Mouse (Mus musculus) testis, postnatal 10 days (tissue): Measurements from ENCODE around the gene Nxf3.

ENCODE experiments used
- DNase-seq: peaks from one replicate; pipeline ENCODE4 v3.0.0; 2021; ENCODE audit warnings: low spot score

The Nxf3 gene

GRCm38 (mm10) chrX:136085155-136085554, at the start of gene Nxf3:
Nxf3 (minus strand) TSS chrX:136085255.
- peak; percentile 39 for DNase-seq

DNA sequence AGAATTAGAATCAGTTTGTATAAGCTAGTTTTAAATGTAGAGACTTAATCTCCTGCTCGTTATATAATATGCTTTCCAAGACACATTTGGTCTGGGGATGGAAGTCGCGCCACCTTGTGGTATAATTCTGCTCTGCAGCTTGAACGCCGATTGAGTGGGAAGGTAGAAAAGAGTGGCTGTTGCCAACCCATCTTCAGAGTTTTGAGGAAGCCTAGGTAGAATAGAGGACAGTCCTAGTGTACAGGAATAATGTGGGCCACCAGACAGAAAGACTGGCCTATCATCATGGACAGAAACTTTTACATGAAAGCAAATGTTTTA, 42.6 kb upstream of the Nxf3 start:
- peak; percentile 74 for DNase-seq

- no peak for DNase-seq
Observed at GRCm38 (mm10) chrX:136127038-136127743, 42.1 kb upstream of the Nxf3 start.

DNA sequence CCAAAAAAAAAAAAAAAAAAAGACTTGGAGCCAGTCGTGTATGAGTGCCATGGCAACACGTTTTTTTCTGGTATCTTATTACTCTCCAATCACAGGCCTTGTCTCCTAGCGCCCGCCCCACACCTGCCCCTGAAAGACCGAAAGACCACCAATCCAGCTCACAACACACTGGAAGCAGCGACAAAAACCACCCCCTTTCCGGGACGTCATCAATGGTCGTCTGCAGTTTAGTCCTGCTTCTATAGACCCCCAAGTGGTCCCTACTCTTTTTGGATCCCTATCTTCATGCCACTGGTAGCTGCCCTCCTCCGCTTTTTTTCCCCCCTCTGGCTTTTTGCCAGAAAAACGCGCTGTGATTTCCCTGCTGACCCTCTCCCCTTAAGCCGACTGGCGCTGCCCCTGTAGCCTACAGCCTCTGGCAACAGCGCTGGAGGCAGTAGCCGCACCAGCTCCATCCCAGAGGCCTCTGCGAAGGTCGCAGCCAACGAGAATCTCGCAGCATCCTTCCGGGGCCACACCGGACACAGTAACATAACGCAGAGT, 30.4 kb upstream of the Nxf3 start:
- DNase-seq: peak; percentile 60

- no peak for DNase-seq
Observed at GRCm38 (mm10) chrX:136115015-136115414, 30.0 kb upstream of the Nxf3 start.

DNA sequence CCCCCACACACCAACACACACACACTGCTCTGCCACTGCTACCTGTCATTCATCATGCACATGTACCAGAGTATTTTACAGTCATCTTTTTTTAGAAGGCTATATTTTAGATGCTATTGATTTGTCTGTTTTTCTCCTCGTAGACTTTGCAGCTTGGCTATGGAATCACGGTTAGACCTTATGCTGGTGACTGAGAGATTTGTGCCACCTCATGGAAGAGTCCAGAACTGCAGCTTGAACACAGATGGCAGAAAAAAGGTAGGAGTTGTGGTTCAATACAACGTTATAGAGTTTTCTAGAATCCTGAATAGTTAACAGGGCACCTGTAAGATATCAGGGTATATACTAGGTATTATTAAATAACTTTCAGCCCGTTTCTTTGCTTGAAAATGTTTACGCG, 22.9 kb upstream of the Nxf3 start:
- DNase-seq: peak; percentile 65

DNA sequence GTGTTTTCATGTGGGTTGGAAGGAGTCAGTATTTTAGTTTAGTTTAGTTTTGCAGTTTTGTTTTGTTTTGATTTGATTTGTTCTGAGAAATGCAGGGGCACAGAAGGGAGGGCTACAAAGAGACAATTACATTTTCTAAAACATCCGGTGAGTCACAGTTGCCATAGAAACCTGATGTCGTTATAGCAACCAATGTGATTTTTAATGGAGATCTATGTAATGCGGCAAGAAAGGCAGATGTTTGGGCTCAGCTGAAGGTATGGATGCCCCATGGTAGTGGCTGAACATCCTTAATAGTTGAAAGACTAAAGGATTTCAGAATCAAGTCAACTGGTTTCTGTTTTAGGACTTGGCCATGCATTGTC, 19.7 kb upstream of the Nxf3 start:
- no peak for DNase-seq

GRCm38 (mm10) chrX:136104046-136104723, 19.1 kb upstream of the Nxf3 start:
- DNase-seq: no peak

DNA sequence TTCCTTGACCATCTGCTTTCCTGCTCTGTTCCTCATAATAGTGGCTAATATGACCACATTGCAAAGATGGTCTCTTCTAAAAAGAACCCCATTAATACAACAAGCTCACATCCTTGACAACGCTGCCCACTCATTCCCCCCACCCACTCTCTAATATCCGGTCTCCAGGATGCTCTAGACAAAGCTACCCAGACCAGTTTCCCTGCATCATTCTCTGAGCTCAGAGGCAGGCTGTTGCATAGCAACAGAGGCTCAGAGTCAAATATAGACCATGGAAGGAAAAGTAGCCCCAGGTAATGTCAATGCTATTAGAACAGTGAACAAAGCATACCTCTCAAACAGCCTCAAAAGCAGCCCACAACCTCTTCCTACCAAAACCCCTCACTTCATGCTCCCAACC, 9.4 kb upstream of the Nxf3 start:
- DNase-seq: no peak

DNA sequence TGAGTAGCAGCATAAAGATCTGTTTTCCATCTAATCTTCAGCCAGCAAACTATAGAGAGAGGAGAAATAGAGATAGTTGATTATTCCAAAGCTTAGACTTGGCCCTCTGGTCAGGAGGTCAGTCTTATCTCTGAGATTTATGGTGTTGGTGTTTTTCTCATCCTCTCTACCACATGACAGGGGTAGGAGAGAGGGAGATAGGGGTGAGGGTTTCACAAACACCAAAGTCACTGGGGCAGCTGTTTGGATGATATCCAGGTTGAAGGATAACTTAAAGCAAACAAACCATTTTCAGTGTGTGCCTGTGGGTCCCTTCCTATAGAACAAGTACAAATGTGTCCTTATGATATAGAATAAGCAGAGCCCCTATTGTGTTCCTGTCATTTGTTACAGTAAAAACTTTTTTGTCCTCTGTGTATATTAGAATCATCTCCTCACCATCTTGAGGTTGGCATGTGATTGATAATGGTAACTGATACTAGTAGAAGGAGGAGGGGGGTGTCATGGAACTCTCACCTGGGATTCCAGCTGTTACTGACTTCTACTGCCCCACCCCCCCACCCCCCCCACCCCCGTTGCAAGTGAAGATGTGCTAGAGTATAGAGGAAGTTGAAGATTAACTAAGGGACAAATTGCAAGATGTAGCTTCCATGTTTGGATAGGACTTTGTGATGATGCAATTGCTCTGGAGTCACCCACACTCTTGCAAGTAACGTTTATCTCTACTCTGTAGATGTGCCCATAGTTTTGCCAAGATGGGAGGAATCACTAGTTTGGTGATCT, 7.6 kb upstream of the Nxf3 start:
- no peak for DNase-seq

- DNase-seq: peak; percentile 47
Observed at GRCm38 (mm10) chrX:136068020-136068419, 17.0 kb downstream of the Nxf3 start, which contains the start of gene Bex2. Bex2 (minus strand) TSS chrX:136068236.

GRCm38 (mm10) chrX:136067201-136067991, 17.7 kb downstream of the Nxf3 start:
- DNase-seq: peak; percentile 43

DNA sequence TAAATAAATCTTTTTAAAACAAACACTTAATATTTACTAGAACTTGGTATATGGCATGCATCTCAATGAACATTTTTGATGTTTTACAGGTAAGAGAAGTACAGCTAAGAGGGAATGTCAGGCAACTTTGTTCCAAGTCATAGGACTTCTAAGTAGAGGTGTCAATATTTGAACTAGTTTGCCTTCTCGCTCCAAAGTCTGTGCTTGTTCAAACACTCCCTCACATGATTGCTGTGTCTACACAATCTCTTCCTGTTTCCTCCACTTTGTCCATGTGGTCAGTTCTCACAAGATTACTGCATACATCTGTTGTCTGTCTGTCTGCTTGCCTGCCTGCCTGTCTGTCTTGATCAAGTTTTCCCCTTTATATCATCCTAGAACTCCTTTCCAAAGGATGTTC, 24.4 kb downstream of the Nxf3 start:
- DNase-seq: no peak

DNA sequence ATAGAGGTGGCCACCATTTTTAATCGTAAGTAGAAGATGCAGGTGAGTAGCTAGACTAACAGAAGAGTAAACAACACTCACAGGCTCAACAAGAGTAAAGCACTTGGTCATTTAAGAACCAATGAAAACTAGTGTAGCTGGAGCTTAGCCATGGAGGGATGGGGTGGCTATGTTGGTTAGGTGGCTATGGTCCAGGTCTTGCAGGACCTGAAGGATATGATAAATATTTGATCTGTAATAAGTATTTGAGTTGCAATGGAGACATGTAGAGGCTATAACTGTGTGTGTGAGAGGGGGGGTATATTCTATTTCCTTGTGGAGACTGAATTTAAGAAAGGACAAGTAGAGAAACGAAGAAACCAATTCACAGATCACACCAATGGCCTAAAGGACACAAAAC, 33.8 kb downstream of the Nxf3 start:
- no peak for DNase-seq

- DNase-seq: peak; percentile 68
Observed at GRCm38 (mm10) chrX:136047528-136047927, 37.5 kb downstream of the Nxf3 start.

DNA sequence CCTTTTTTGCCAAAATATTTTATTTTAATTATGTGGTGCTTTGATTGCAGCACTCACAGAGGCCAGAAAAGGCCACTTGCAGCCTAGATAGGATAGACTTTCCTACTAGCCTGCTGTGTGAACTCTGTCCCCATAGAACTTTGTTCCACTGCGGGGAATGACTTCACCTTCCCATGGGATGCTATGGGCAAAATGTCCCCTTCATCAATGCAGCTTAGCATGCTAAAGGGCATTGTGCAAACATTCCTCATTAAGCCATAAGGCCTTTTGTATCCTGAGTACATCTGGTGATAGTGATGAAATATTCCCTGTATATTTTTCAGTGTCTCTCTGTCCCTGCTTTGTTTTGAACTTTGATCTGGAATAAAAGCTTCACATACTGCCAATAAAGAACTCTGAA, 41.3 kb downstream of the Nxf3 start:
- DNase-seq: no peak

- peak; percentile 45 for DNase-seq
Observed at GRCm38 (mm10) chrX:136032799-136033763, 52.0 kb downstream of the Nxf3 start, which contains the start of gene Arxes1. Arxes1 (plus strand) TSS chrX:136033367.

GRCm38 (mm10) chrX:136030331-136030730, 54.7 kb downstream of the Nxf3 start:
- DNase-seq: no peak
